Mouse (Mus musculus): Measurements from ENCODE around the gene Bin2. TPM values are rescaled to one million over a fixed set of nuclear protein-coding genes. Genes with fewer than 3 reads are reported as not detected.
A peak's percentile ranks its signal among the peaks of the same experiment; 100 is the strongest.

The Bin2 gene
- total and polyA plus RNA-seq, 3 experiments, result 51.4 to 89.9 (median 64.8) TPM

GRCm38 (mm10) chr15:100614218-100614995 is 54.9 kb downstream of the Bin2 start:
- Histone ChIP-seq H3K9me3 (replicated peaks; ENCODE audit: low read length) (no peaks in the 10 kb centered on the region), H3K4me1 (ENCODE audit: control insufficient read depth in 1 of 2, insufficient read depth in 2 of 2) (peaks cover 11 to 23% of the 10 kb centered on the region in 2 experiments), H3K36me3 (replicated peaks in 1 of 2; ENCODE audit: control insufficient read depth in 1 of 2, insufficient read depth in 1 of 2, low read length in 1 of 2) (peaks cover 23 to 28% of the 10 kb centered on the region in 2 experiments), H3K79me2 (replicated peaks; ENCODE audit: control insufficient read depth, extremely low read depth, insufficient read depth, poor library complexity, severe bottlenecking) (peaks cover 13% of the 10 kb centered on the region), H3K27me3 (replicated peaks) (no peaks in the 10 kb centered on the region), H3K27ac (ENCODE audit: insufficient read depth, low read depth) (peak overlapping the region; percentile 83), H3K4me3 (replicated peaks in 1 of 3; ENCODE audit: low read depth in 2 of 3, low read length in 2 of 3, poor library complexity in 1 of 3) (peak overlapping the region; percentile 61 to 71 (median 69)), H3K4me2 (ENCODE audit: insufficient read depth, low read depth, poor library complexity, severe bottlenecking) (peak overlapping the region; percentile 72), H3K9ac (ENCODE audit: insufficient read depth, low read depth) (peak overlapping the region; percentile 43)
- 0 out of 2 replicates have a peak, but pooled peaks have one; percentile 2 for TF ChIP-seq MAX (IDR thresholded peaks at IDR 0.05; ENCODE audit: low read length)
- TF ChIP-seq ETS1 (conservative IDR thresholded peaks at IDR 0.05; ENCODE audit: low read depth, low read length), result no peak
- no peak for TF ChIP-seq ZKSCAN1 (IDR thresholded peaks at IDR 0.05; ENCODE audit: borderline replicate concordance, low read depth, low read length)
- TF ChIP-seq MXI1 (IDR thresholded peaks at IDR 0.05; ENCODE audit: low read depth, low read length), result peak; percentile 66; the same call in 1 of the 2 replicates
- 0 out of 4 replicates have a peak, but pooled peaks of 1 of the 2 experiments have one; percentile 1 for TF ChIP-seq CTCF (conservative IDR thresholded peaks at IDR 0.05 in 1 of 2, IDR thresholded peaks at IDR 0.05 in 1 of 2; ENCODE audit: low read depth in 2 of 2, low read length in 2 of 2)
- no peak for TF ChIP-seq EP300 (IDR thresholded peaks at IDR 0.05; ENCODE audit: low read length)
- TF ChIP-seq SIN3A (IDR thresholded peaks at IDR 0.05; ENCODE audit: low read length), result peak; percentile 58; the same call in 1 of the 2 replicates
- no peak for TF ChIP-seq POLR2A (IDR thresholded peaks at IDR 0.05; ENCODE audit: low read depth, low read length)
- no peak for TF ChIP-seq MAZ (IDR thresholded peaks at IDR 0.05; ENCODE audit: low read depth, low read length)
- peak; percentile 52; the same call in 1 of the 2 replicates for TF ChIP-seq BHLHE40 (IDR thresholded peaks at IDR 0.05; ENCODE audit: low read depth, low read length)
- TF ChIP-seq TCF12 (IDR thresholded peaks at IDR 0.05; ENCODE audit: low read depth, low read length), result peak; percentile 57; the same call in 1 of the 2 replicates
- no peak for TF ChIP-seq NELFE (IDR thresholded peaks at IDR 0.05; ENCODE audit: low read depth, low read length)
- peak; percentile 65 for TF ChIP-seq NRF1 (IDR thresholded peaks at IDR 0.05; ENCODE audit: low read depth, low read length)
- TF ChIP-seq RCOR1 (conservative IDR thresholded peaks at IDR 0.05; ENCODE audit: low read depth, low read length), result no peak
- no peak for TF ChIP-seq RAD21 (IDR thresholded peaks at IDR 0.05; ENCODE audit: low read depth, low read length)
- no peak for TF ChIP-seq E2F4 (IDR thresholded peaks at IDR 0.05; ENCODE audit: insufficient replicate concordance, low read depth, low read length)
- peak; percentile 53 for DNase-seq (ENCODE audit: extremely low read depth)
- dilution Hi-C loops (cut with MboI; ENCODE audit: extremely low pct_ligation_motif_present, extremely low pct_unique_long_range_greater_than_20kb, low sequenced_read_pairs) (no loop called here), in situ Hi-C loops (cut with MboI; ENCODE audit: low pct_ligation_motif_present, low pct_unique_long_range_greater_than_20kb, low sequenced_read_pairs) (loop anchor here (5.0 kb wide), 2 partner anchors 82 to 152 kb away; no protein-coding TSS in a partner anchor)

- dilution Hi-C loops (cut with MboI; ENCODE audit: extremely low pct_ligation_motif_present, extremely low pct_unique_long_range_greater_than_20kb, low sequenced_read_pairs), result no loop called here
- no peak for TF ChIP-seq TBP (conservative IDR thresholded peaks at IDR 0.05; ENCODE audit: low read depth, low read length)
- TF ChIP-seq JUND (conservative IDR thresholded peaks at IDR 0.05; ENCODE audit: low read depth, low read length), result no peak
- TF ChIP-seq BHLHE40 (IDR thresholded peaks at IDR 0.05; ENCODE audit: low read depth, low read length), result no peak
- no peak for TF ChIP-seq NRF1 (IDR thresholded peaks at IDR 0.05; ENCODE audit: low read depth, low read length)
- no peak for TF ChIP-seq ZKSCAN1 (IDR thresholded peaks at IDR 0.05; ENCODE audit: borderline replicate concordance, low read depth, low read length)
- no peak for TF ChIP-seq MAX (IDR thresholded peaks at IDR 0.05; ENCODE audit: low read length)
- TF ChIP-seq POLR2A (IDR thresholded peaks at IDR 0.05; ENCODE audit: low read depth, low read length), result no peak
- TF ChIP-seq SMC3 (IDR thresholded peaks at IDR 0.05; ENCODE audit: low read depth, low read length), result peak; percentile 95
- no peak for TF ChIP-seq UBTF (IDR thresholded peaks at IDR 0.05; ENCODE audit: low read depth, low read length)
- peak; percentile 71 for TF ChIP-seq RAD21 (IDR thresholded peaks at IDR 0.05; ENCODE audit: low read depth, low read length)
- TF ChIP-seq MEF2A (IDR thresholded peaks at IDR 0.05; ENCODE audit: borderline replicate concordance, low read depth, low read length), result peak; percentile 26; the same call in 1 of the 2 replicates
- no peak for TF ChIP-seq RCOR1 (conservative IDR thresholded peaks at IDR 0.05; ENCODE audit: low read depth, low read length)
- no peak for TF ChIP-seq POLR2AphosphoS2 (IDR thresholded peaks at IDR 0.05; ENCODE audit: low read depth, low read length)
- no peak for TF ChIP-seq KAT2A (IDR thresholded peaks at IDR 0.05; ENCODE audit: insufficient replicate concordance, low read length)
- TF ChIP-seq ETS1 (conservative IDR thresholded peaks at IDR 0.05; ENCODE audit: low read depth, low read length), result no peak
- no peak for TF ChIP-seq MAZ (IDR thresholded peaks at IDR 0.05; ENCODE audit: low read depth, low read length)
- peak; percentile 37; the same call in 1 of the 2 replicates for TF ChIP-seq MXI1 (IDR thresholded peaks at IDR 0.05; ENCODE audit: low read depth, low read length)
- TF ChIP-seq GABPA (IDR thresholded peaks at IDR 0.05; ENCODE audit: insufficient replicate concordance, low read depth, low read length), result no peak
- no peak for TF ChIP-seq E2F4 (IDR thresholded peaks at IDR 0.05; ENCODE audit: insufficient replicate concordance, low read depth, low read length)
- no peak for TF ChIP-seq ZC3H11A (IDR thresholded peaks at IDR 0.05; ENCODE audit: low read depth, low read length)
- peak; percentile 25; the same call in 1 of the 2 replicates for TF ChIP-seq NELFE (IDR thresholded peaks at IDR 0.05; ENCODE audit: low read depth, low read length)
- TF ChIP-seq JUN (IDR thresholded peaks at IDR 0.05; ENCODE audit: insufficient read depth, low read depth, low read length), result no peak
- peak; percentile 79 to 93 for TF ChIP-seq CTCF (conservative IDR thresholded peaks at IDR 0.05 in 1 of 2, IDR thresholded peaks at IDR 0.05 in 1 of 2; ENCODE audit: low read depth in 2 of 2, low read length in 2 of 2)
Measured at GRCm38 (mm10) chr15:100613584-100613983, 55.8 kb downstream of the Bin2 start.

More at GRCm38 (mm10) chr15:100613584-100613983, 55.8 kb downstream of the Bin2 start:
- no peak overlapping the region for H3K27ac ChIP-seq (ENCODE audit: insufficient read depth, low read depth)
- no peaks in the 10 kb centered on the region for H3K9me3 ChIP-seq (replicated peaks; ENCODE audit: low read length)
- H3K4me3 ChIP-seq (replicated peaks in 1 of 3; ENCODE audit: low read depth in 2 of 3, low read length in 2 of 3, poor library complexity in 1 of 3), result peak overlapping the region in 2 of 3 experiments; percentile 61 to 69
- peak overlapping the region; percentile 71; the same call in 1 of the 2 replicates for H3K4me2 ChIP-seq (ENCODE audit: insufficient read depth, low read depth, poor library complexity, severe bottlenecking)
- H3K79me2 ChIP-seq (replicated peaks; ENCODE audit: control insufficient read depth, extremely low read depth, insufficient read depth, poor library complexity, severe bottlenecking), result peaks cover 13% of the 10 kb centered on the region
- H3K4me1 ChIP-seq (ENCODE audit: control insufficient read depth in 1 of 2, insufficient read depth in 2 of 2), result peaks cover 11 to 23% of the 10 kb centered on the region in 2 experiments
- DNase-seq (ENCODE audit: extremely low read depth), result peak; percentile 75
- no peak overlapping the region for H3K9ac ChIP-seq (ENCODE audit: insufficient read depth, low read depth)
- peaks cover 15 to 20% of the 10 kb centered on the region in 2 experiments for H3K36me3 ChIP-seq (replicated peaks in 1 of 2; ENCODE audit: control insufficient read depth in 1 of 2, insufficient read depth in 1 of 2, low read length in 1 of 2)
- in situ Hi-C loops (cut with MboI; ENCODE audit: low pct_ligation_motif_present, low pct_unique_long_range_greater_than_20kb, low sequenced_read_pairs), result loop anchor here (5.0 kb wide), 2 partner anchors 81 to 151 kb away; no protein-coding TSS in a partner anchor
- no peaks in the 10 kb centered on the region for H3K27me3 ChIP-seq (replicated peaks)

Data from CH12.LX (cell line).